Mouse (Mus musculus): ENCODE measurements at regions not wholly inside any gene's neighbourhood (a gene's known extent, or its start where the extent isn't known, plus 50 kb on each side); places are given as distances from the start of the nearest gene placed in this dataset.

DNA sequence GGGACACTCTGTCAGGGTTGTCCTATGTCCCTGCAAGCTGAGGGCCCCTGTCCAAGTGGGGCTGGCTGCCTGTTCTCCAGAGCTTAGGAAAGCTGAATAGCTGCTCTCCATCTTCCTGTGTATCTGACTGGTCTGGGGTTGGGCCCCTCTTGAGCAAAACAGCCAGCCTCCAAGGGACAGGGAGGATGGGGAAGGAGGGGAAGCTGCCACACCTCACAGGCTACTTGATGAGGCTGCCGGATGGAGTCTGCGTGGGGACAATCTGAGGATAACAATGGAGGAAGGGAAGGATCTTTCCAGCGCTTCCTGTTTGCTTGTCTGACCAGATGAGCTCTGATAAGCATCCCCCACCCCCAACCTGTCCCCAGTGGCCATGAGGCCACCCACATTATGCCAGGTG is 57.1 kb upstream of the Ccnd1 start:
- no peak for TF ChIP-seq POLR2A (IDR thresholded peaks at IDR 0.05; ENCODE audit: control insufficient read depth, low read depth, low read length)
- no peak for TF ChIP-seq CTCF (IDR thresholded peaks at IDR 0.05; ENCODE audit: control insufficient read depth, insufficient read depth, insufficient replicate concordance, low read depth, low read length)

Data from testis, adult 2 months (tissue).